Mouse (Mus musculus) cerebellum, adult 9-11 months (tissue): ENCODE measurements around the gene Sugt1.

Experiments used
- DNase-seq: peaks from one replicate; pipeline ENCODE4 v3.0.0; 2022

Gene Sugt1

GRCm38 (mm10) chr14:79587139-79587851, at the start of gene Sugt1:
Sugt1 (plus strand) TSS chr14:79587691.
- DNase-seq = peak; percentile 98

GRCm38 (mm10) chr14:79537921-79538320, 49.6 kb upstream of the Sugt1 start:
- no peak for DNase-seq

DNA sequence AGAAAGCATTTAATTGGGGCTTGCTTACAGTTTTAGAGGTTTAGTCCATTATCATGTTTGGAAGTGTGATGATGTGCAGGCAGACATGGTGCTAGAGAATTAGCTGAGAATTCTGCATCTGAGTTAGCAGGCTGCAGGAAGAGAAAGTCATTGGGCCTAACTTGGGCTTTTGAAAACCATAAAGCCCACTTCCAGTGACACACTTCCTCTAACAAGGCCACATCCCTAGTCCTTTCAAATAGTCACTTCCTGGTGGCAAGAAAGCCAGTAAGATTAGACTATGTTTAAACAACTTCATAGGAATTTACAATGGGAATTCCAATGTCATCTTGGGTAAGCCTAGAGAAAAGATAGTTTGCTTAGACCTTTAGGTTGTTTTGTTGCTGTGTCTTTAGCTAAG, 45.9 kb upstream of the Sugt1 start:
- DNase-seq = no peak

- DNase-seq = no peak
These were observed 38.1 kb upstream of the Sugt1 start for GRCm38 (mm10) chr14:79549343-79549742.

DNA sequence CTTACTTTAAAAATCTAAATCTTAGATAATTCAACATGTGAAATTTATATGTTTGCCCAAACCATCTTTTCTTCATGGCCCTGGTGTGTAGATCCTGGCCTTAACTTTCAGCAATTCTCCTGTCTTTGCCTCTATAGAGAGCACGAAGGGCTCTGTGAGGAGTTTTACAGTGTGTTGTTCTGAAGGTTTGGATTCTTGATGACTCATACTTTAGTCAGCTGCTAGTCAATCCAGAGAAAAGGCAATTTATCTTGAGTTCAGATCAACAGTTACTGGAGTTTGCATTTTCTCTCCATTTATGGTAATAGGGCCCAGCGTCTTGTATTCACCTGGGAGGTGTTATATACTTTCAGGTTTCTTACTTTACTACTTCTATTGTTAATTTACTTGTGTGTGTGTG, 35.6 kb upstream of the Sugt1 start:
- no peak for DNase-seq

DNA sequence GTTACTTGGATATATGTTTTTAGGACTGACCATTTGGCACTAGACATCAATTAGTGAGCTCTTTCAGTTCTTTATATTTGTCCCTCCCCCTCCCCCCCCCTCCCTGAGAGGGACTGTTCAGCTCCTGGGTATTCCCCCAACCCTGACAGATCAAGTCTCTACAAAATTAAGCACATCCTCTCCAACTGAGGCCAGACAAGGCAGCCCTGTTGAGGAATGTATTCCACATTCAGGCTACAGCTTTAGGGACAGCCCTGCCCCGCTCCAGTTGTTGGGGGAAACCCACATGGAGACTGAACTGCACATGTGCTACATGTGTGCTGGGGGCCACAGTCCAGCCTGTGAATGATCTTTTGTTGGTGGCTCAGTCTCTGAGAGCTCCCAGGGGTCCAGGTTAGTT, 34.6 kb upstream of the Sugt1 start:
- DNase-seq = no peak

- no peak for DNase-seq
These were observed 29.7 kb upstream of the Sugt1 start for GRCm38 (mm10) chr14:79557796-79558195.

DNA sequence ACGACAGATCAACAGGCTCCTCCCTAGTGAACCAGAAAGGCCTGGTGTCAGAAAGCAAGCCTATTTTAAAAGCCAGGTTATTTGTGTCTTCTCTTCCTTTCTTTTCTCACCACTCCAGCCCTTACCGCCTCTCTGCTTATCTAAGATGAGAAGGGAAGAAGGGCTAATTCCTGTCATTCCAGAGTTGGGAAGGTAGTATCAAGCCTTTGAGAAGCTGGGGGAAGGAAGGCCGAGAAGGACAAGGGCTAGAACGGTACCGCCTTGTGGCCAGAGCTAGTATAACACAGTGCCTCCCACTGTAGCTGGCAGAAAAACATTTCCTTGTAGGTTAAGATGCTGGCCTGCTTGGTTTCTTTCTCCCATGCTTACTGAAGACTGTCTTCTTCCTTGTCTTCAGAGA, 24.7 kb upstream of the Sugt1 start:
- DNase-seq = peak; percentile 27

DNA sequence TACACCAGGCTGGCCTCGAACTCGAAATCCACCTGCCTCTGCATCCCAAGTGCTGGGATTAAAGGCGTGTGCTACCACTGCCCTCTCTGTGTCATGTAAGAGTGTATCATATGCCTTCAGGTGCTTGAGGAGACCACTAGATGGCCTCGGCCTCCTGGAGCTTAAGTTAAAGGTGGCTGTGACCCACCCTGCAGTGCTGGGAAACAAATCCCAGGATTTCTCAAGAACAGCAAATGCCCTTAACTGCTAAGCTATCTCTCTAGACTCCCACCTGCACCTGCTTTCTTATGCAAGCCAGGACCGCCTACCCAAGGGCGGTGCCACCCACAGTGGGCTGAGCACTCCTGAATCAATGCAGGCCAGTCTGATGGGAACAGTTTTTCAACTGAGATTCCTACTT, 22.7 kb upstream of the Sugt1 start:
- no peak for DNase-seq

GRCm38 (mm10) chr14:79573482-79574191, 13.9 kb upstream of the Sugt1 start:
- DNase-seq = no peak

GRCm38 (mm10) chr14:79574361-79574760, 13.1 kb upstream of the Sugt1 start:
- no peak for DNase-seq

GRCm38 (mm10) chr14:79583526-79584245, 3.8 kb upstream of the Sugt1 start:
- no peak for DNase-seq

- peak; percentile 39 for DNase-seq
These were observed 872 bp upstream of the Sugt1 start for GRCm38 (mm10) chr14:79586499-79587138.

- DNase-seq = no peak
These were observed 350 bp downstream of the Sugt1 start for GRCm38 (mm10) chr14:79587852-79588229.

GRCm38 (mm10) chr14:79588534-79588951, 1.1 kb downstream of the Sugt1 start:
- peak; percentile 43 for DNase-seq

DNA sequence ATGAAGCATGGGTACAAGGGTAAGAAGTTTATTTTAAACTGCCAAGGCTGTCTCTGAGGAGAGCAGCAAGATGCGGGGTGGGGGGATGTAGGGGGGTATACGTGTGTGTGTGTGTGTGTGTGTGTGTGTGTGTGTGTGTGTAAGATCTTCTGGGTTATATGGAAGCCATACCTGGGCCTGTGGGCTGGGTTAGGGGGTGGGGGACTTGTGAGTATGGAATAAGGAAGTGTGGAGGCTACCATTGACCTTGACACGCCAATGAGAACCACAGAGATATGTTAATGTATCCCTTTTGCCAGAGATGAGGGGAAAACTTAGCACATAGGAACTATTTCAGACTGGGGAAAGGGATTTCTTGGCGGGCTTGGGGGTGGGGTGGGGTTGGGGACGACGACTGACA, 1.9 kb downstream of the Sugt1 start:
- DNase-seq = no peak

DNA sequence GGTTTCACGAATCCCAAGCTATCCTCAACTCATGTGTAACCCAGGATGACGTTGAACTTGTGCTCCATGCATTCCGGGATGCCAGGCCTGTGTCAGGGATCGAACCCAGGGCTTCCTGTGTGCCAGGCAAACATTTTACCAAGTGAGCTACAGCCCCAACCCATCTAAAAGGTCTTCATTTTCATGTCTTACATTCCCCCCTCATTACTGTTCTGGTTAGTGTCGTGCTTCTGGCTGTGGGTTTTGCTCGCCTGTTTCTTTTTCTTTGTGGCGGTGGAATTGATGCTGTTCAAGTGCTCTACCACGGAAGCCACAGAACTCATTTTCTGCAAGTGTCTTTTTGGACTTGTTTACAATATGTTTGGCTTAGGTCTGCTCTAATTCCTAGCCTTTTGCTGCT, 3.4 kb downstream of the Sugt1 start:
- no peak for DNase-seq

DNA sequence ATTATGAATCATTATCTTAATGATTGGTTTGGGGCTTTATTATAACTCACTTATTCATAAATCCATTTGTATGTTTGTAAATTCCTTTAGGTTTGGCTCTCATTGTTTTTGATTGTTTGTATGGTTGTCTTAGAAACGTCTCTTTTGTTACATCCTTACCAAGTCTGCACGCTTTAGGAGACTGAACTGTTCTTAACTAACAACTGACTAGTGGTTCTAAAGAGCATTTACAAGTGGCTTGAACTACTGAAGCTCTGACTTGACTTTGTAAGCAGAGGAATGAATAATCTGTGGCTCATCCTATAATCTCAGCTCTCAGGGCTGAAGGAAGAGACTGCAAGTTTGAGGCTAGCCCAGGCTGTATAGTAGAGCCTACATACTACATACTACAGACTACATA, 4.1 kb downstream of the Sugt1 start:
- DNase-seq = no peak

DNA sequence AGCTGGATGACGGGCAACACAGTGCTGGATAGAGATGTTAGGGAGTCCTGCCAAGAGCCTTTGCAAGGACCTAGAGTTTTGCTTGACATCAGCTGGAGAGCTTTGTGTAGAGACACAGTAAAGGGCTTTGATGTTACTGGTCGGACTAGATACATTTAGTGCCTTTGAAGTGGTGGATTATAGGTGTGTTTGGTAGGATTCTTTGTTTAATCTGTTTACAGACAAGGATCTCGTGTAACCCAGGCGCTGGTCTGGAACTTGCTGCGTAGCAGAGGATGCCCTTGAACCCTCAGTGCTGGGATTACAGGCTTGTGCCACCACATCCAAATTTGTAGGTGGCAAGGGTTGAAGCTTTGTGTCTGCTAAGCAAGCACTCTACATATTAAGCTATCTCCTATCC, 6.6 kb downstream of the Sugt1 start:
- DNase-seq = no peak

DNA sequence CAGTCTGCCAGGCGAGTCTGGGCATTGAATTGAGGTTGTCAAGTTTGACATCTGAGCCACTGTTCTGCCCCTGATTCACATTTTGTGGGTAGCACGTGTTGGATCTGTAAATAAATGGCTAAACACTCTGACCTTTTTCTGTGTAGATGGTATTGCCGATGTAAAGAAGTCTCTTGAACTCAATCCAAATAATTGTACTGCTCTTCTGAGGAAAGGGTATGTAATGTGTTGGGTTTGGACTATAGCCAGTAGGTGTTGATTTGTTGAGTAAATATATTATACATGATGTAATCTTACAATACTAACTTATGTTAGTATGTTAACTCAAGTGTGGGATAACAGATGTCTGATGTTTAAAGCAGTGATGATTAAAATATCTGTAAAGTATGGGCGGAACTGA, 9.1 kb downstream of the Sugt1 start:
- no peak for DNase-seq

GRCm38 (mm10) chr14:79605881-79606280, 18.4 kb downstream of the Sugt1 start:
- DNase-seq = no peak

GRCm38 (mm10) chr14:79606392-79606791, 18.9 kb downstream of the Sugt1 start:
- DNase-seq = no peak

DNA sequence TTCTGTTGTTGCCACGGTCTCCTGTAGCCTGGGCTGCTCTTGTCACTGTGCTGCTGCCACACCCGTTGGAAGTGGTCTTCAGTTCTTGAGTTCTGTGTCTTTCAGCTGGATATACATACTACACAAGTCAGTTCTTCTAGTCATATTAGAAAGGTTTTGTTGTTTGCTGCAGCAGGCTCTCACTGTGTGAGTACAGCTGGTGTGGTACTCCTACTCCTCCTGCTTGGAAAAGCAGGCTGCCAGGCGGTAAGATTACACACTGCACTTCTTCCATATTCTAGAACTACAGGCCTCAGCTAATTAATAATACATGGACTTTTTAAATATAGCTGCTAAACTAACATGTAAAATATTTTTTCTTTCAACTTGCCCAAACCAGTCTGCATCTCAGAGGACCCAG, 19.4 kb downstream of the Sugt1 start:
- no peak for DNase-seq

GRCm38 (mm10) chr14:79607352-79607751, 19.9 kb downstream of the Sugt1 start:
- no peak for DNase-seq
